Mouse (Mus musculus): ENCODE results near the gene Art4.
A peak's percentile ranks its signal among the peaks of the same experiment; 100 is the strongest.

The Art4 gene

DNA sequence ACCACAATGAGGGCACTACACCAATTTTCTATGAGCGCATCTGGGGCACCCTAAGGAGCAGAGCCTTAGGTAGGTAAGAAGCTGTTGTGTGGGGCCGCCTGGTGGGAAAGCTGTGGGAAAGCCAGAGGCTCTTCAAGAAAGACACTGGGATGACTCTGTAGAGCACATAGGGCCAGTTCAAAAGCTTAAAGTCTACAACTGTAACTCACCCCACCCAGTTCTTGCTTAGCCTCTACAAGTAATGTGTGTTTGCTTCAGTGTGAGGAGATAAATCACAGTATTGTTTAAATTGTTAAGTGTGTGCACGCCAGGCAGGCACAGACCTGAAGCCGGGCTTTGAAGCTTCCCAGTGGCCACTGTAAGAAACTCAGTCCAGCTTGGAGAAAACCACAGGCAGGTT is 8.6 kb upstream of the Art4 start:
- DNase-seq (ENCODE audit: low read depth, low spot score): no peak

DNA sequence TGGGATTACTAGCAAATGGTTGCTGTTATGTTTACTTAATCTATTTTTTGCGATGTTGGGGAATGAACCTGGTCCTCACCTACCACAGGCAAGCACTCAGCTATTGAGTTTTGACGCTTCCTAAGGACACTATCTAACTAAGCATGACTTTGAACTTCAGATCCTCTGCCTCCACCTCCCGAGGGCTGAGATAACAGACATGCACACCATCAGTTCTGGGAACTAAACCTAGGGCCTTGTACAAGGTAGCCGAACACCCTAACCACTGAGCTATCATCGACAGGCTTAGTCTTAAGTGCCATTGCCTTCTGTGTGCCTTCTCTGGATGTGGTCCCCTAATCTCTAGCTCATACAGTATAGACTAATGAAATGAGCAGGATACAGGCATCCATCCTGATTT is 7.8 kb upstream of the Art4 start:
- DNase-seq (ENCODE audit: low read depth, low spot score): no peak

DNA sequence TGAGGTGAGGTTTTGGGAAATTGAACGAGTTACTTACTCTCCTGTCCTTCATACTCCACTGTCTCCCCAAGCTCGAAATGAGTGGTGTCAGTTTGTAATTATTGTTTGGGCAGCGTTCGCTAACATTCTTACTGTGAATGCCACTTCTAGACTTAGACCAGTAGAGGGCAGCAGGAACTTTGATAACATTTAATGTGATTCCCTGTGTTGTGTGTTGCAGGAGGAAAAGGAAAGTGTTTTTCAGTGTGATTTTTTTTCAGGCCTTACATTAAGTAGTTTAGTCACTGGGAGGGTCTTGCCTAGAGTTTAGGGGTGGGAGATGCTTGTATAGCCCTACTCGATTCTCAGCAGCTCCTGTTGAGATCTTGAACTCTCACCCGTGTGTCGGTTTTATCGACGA is 3.5 kb upstream of the Art4 start:
- peak; percentile 72 for DNase-seq (ENCODE audit: low read depth, low spot score)

DNA sequence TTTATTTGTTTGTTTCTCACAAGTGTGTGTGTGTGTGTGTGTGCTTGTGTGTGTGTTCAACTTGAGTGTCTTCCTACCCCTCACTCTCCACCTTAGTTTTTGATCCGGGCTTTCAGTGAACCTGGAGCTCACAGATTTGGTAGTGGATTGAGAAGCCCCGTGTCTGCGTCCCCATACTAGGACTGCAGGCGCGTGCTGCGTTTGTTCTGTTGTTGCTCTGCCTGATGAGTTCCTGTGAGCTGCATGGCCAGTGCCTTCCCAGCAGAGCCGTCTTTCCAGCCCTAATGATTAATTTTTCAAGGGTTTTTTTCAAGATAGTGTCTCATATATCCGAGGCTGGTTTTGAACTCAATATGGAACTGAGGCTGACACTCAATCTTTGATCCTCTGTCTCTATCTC is 887 bp upstream of the Art4 start:
- DNase-seq (ENCODE audit: low read depth, low spot score): no peak

DNA sequence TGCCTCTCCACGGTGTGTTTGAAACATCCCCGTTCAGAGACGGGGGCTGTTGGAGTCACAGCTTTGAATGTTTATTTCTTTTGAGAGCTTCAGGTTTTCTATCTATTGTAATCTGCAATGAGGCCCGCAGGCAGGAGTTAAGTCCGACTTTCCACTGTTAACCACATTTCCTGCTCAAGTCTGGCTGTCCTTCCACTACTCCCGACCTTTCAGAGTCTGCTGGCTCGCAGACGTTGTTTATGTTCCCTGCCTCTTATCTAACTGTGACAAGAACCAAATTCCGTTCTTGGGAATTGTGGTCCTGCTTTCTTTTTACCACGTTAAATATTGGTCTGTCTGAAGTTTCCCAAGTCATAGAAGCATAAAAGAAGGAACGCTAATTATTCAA is 334 bp upstream of the Art4 start:
- no peak for DNase-seq (ENCODE audit: low read depth, low spot score)

- DNase-seq (ENCODE audit: low read depth, low spot score): no peak
Measured at GRCm38 (mm10) chr6:136856071-136856636, 1.4 kb downstream of the Art4 start.

DNA sequence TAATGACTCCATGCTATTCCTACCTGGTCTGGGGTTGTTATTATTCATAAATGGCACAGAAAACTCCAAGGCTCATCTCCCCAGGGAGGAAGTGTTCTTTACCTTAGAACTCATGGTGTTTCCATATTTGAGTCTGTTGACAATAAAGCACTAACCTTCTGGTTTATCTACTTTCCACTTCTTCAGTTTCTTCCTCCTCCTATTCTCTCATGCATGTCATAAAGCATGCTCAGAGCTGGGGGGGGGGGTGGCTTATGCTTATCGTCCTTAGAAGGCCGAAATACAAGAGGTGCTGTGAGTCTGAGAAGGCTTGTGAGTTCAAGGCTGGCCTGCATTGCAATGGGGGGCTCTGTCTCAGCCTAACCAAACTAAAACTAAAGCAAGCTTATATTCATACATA is 2.4 kb downstream of the Art4 start:
- no peak for DNase-seq (ENCODE audit: low read depth, low spot score)

GRCm38 (mm10) chr6:136854361-136854781 is 3.2 kb downstream of the Art4 start:
- DNase-seq (ENCODE audit: low read depth, low spot score): no peak

DNA sequence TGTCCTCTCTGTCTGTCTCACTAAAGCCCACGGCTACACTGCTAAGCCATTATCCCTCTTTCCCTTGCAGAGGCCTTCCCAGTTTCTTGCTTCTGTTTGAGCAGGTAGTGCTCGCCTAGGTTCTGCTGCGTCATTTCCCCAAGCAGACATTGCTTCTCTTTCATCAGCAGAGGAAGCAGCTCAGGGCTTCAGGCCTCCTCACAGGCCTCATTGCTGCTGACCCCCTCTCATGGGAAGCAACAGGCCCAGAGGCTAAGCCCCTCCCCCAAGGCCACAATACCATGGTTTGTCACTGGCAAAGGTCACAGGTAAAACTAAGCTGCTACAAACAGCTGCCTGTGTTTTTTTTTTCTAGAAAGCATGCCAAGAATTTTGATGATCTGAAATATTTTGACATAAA is 4.8 kb downstream of the Art4 start:
- DNase-seq (ENCODE audit: low read depth, low spot score): peak; percentile 34

GRCm38 (mm10) chr6:136852348-136852747 is 5.2 kb downstream of the Art4 start:
- DNase-seq (ENCODE audit: low read depth, low spot score): no peak

GRCm38 (mm10) chr6:136850267-136850666 is 7.3 kb downstream of the Art4 start:
- DNase-seq (ENCODE audit: low read depth, low spot score): no peak

- DNase-seq (ENCODE audit: low read depth, low spot score): no peak
Measured at GRCm38 (mm10) chr6:136848971-136849370, 8.6 kb downstream of the Art4 start.

DNA sequence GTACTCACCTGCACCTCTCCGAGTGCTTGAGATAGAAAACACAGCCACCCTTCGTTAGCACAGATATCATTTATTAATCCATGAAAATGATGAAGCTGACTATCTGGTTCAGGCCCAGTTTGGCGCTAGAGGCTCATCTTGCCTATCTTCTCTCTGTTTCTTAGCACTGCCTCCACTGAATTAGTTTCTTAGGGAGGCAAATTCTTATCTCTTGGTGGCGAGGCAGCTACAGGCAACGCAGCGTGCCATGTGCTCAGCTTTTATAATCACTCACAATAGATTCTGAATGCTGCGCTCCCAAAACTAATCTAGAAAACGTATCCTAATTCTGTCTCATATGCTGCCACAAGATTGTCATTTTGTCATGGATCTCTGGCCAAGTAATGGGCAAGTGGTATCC is 9.1 kb downstream of the Art4 start:
- no peak for DNase-seq (ENCODE audit: low read depth, low spot score)

- DNase-seq (ENCODE audit: low read depth, low spot score): peak; percentile 83
Measured at GRCm38 (mm10) chr6:136847790-136848189, 9.7 kb downstream of the Art4 start.

GRCm38 (mm10) chr6:136847267-136847666 is 10.3 kb downstream of the Art4 start:
- no peak for DNase-seq (ENCODE audit: low read depth, low spot score)

DNA sequence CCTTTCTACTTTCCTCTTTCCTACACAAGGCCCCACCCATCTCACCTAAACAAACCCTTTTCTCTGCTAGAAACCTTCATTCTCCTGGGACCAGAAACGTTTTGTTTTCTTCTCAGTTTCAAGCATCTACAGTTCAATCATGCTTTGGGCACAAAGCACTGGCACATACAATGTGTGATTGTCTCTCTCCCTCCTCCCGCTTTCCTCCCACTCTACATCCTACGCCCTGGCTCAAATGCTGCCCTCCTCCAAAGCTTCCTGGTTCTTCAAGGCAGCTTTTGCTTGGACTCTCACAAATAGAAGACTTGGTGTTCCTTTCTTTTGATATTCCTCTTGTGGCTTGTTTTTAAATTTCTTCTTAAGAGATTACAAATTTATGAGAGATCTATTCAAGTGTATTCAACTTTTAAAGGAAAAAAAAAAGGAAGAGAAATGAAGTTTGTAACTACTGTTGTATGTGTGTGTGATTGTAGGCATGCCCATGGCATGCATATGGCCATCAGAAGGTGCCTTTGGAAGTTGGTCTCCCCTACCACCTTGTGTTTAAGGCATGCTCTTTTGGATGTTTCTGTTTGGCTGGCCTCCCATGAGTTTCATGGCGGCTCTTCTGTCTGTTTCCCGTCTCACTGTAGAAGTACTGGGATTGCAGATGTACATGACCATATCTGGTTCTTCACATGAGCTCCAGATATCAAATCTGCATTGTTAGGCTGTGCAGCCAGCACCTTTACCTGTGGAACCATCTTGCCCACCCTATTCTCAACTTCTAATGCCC is 11.6 kb downstream of the Art4 start:
- DNase-seq (ENCODE audit: low read depth, low spot score): no peak

DNA sequence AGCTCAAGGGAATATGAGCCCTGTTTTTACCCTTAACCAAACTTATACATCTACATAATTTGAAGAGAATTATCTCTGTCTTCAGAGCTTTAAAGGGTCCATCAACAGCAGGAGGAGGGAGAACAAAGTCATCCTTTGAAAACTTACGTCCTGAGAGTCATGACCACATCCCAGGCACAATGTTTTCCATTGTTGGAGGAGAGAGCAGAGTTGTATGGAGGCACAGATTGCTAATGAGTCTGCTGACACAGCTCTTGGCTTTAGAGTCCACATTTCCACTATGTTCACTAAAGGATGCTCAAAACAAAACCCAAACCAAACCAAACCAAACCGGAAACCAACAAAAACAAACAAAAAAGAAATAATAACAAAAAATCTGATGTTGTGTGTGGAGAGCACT is 12.6 kb downstream of the Art4 start:
- no peak for DNase-seq (ENCODE audit: low read depth, low spot score)

DNA sequence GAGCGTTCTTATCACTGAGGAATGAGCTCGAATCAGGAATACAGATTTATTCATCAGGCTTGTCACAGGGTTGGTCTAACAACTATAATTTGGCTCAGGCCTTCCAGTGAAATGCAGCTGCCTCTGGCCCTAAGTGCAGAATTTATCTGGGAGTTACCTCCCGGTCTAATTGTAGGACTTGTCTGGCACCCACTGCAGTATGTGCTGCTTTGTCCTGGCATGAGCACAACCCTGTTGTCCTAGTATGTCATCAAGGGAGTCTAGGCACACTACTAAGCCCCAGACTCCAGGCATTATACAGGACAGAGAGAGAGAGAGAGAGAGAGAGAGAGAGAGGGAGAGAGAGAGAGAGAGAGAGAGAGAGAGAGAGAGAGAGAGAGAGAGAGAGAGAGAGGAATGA is 20.2 kb downstream of the Art4 start:
- DNase-seq (ENCODE audit: low read depth, low spot score): no peak

DNA sequence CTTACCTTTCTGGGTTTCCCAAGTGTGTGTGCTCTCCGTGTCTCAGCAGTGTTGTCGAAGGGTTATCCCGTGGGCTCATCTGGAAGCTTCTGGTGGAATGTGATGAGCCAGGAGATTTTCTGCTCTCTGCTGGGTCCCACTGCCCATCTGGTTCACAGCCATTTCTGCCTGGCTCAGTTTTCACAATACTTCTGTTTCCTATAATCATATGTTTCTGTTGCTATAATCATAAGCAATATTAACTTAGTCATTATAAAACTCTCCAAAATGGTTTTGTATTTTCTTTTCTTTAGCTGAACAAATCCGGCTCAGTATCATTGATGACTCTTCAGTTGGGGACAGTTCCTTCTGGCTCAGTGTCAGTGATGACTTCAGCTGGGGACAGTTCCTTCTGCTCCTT is 22.2 kb downstream of the Art4 start, which contains the start of gene Smco3:
Gene Smco3, minus strand, starts transcription at position 101 of the 400 bp plus-strand sequence.
- no peak for DNase-seq (ENCODE audit: low read depth, low spot score)

DNA sequence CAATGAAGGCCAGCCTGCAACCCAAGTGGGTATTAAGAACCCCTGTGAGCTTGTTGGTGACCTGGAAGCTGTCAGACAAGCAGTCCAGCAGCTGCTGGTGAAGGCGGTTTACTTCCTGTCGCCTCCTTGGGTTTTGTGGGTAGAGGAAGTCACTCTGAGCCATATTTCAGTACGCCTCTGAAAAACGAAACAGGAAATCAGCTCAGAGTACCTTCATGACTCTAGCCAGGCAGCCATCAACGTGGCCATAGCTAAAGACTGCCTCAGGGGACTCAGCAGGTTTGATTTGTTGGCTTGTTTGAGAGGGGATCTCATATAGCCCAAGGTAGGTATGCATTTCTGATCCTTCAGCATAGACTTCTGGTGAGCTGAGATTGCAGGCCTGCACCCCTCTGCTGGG is 25.8 kb downstream of the Art4 start:
- DNase-seq (ENCODE audit: low read depth, low spot score): no peak

- DNase-seq (ENCODE audit: low read depth, low spot score): no peak
Measured at GRCm38 (mm10) chr6:136828681-136829080, 28.9 kb downstream of the Art4 start.

DNA sequence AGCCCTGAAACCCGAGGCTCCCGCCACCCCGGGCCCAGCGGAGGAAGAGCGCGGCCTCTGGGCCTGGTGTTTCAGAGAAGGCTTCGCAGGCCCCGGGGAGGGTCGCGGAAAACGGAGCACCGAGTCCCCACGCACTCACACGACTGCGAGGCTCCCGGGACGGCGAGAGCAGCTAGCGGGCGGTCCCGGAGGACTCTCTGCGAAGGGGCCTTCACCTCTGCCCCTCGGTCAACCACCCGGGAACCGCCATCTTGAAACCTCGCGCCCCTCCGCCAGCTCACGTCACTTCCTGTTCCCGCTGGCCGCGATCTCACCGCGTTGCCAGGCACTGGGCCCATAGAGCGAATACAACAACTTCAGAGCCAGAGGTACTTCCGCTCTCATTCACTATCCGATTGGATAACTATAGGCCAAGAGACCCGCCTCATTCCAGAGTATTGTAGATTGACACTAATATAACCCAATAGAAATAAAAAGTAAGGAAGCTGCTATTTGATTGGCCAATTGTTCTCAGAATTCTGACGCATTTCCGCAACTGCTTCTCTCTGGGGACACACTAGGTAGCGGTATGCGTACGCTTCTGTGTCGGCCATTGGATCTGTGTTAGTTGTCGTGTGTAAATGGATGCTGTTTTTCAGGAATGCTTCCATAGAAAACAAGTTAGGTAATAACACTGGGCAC is 29.5 kb downstream of the Art4 start, which contains the start of gene Wbp11:
Gene Wbp11, minus strand, starts transcription at position 353 of the 681 bp plus-strand sequence.
- peak; percentile 98 for DNase-seq (ENCODE audit: low read depth, low spot score)

GRCm38 (mm10) chr6:136827516-136827880 is 30.0 kb downstream of the Art4 start, which contains the start of gene BC049715:
Gene BC049715, plus strand, starts transcription at chr6:136827626.
- DNase-seq (ENCODE audit: low read depth, low spot score): peak; percentile 88

All from ZHBTc4 (cell line).